Mouse (Mus musculus): ENCODE data around the gene Klf5.

GRCm38 (mm10) chr14:99292176-99292575 lies 6.3 kb upstream of the Klf5 start:
- TF ChIP-seq CTCF (conservative IDR thresholded peaks at IDR 0.05; ENCODE audit: low read length) (no peak), NANOG (IDR thresholded peaks at IDR 0.05; ENCODE audit: borderline replicate concordance, low read length) (no peak), POU5F1 (IDR thresholded peaks at IDR 0.05; ENCODE audit: borderline replicate concordance, low read length) (no peak)

All from E14TG2a.4 (cell line).